Mouse (Mus musculus): Measurements from ENCODE around the gene Dcaf1.

- TF ChIP-seq POLR2A (IDR thresholded peaks at IDR 0.05; ENCODE audit: low read depth, low read length) (no peak), CTCF (IDR thresholded peaks at IDR 0.05; ENCODE audit: borderline replicate concordance, insufficient read depth, low read length) (no peak)
Observed at GRCm38 (mm10) chr9:106884996-106885900, 63.6 kb downstream of the Dcaf1 start.
